Mouse (Mus musculus) embryonic fibroblast, embryonic 13.5 days (primary cell): ENCODE results near the gene Nploc4.

Experiments
- CTCF ChIP-seq: IDR thresholded peaks from 2 replicates; pipeline ENCODE4 v1.5.1; 2011; ENCODE audit warnings: mild to moderate bottlenecking, control low read depth, low read length, moderate library complexity, borderline replicate concordance; ENCODE audit not compliant: insufficient read depth
- POLR2A ChIP-seq: IDR thresholded peaks from 2 replicates; pipeline ENCODE4 v1.6.1; 2011; ENCODE audit warnings: low read depth, mild to moderate bottlenecking, control low read depth, low read length, moderate library complexity

- TF ChIP-seq POLR2A: no peak
- no peak for TF ChIP-seq CTCF
Measured at GRCm38 (mm10) chr11:120472052-120472451, 34.5 kb upstream of the Nploc4 start.
